Mouse (Mus musculus) midbrain, embryonic 11.5 days (tissue): ENCODE data around the gene Sidt1. TPM values are rescaled to one million over a fixed set of nuclear protein-coding genes. Genes with fewer than 3 reads are reported as not detected.

Experiments used
- ATAC-seq: fragments of 200-750 bp; cut with Nextera tagmentation; 2 replicates; pipeline ENCODE4 v1.8.0; 2017; ENCODE audit warnings: moderate TSS enrichment, moderate library complexity; ENCODE audit not compliant: low FRiP score
- DNase-seq: peaks from one replicate; pipeline ENCODE4 v3.0.0; 2015; ENCODE audit warnings: low spot score; ENCODE audit errors: missing footprints
- H3K27ac ChIP-seq: fragments of 300-500 bp; sonication (generic); 2 replicates; pipeline ENCODE4 v1.5.1; 2014; ENCODE audit warnings: low read depth, low read length
- H3K27me3 ChIP-seq: fragments of 300-500 bp; sonication (generic); 2 replicates; pipeline ENCODE4 v1.6.1; 2014; ENCODE audit warnings: mild to moderate bottlenecking, low read length, moderate library complexity, mixed read lengths; ENCODE audit not compliant: control insufficient read depth, insufficient read depth
- H3K36me3 ChIP-seq: fragments of 300-500 bp; sonication (generic); 2 replicates; pipeline ENCODE4 v1.6.1; 2014; ENCODE audit warnings: mild to moderate bottlenecking, low read length, moderate library complexity, mixed read lengths; ENCODE audit not compliant: control insufficient read depth, insufficient read depth
- H3K4me1 ChIP-seq: fragments of 300-500 bp; sonication (generic); 2 replicates; pipeline ENCODE4 v1.6.1; 2014; ENCODE audit warnings: low read length; ENCODE audit not compliant: control insufficient read depth, insufficient read depth
- H3K4me2 ChIP-seq: fragments of 300-500 bp; sonication (generic); 2 replicates; pipeline ENCODE4 v1.6.1; 2014; ENCODE audit warnings: mild to moderate bottlenecking, moderate library complexity
- H3K4me3 ChIP-seq: fragments of 300-500 bp; sonication (generic); 2 replicates; pipeline ENCODE4 v1.5.1; 2014; ENCODE audit warnings: low read depth, low read length
- H3K9ac ChIP-seq: fragments of 300-500 bp; sonication (generic); 2 replicates; pipeline ENCODE4 v1.6.1; 2014; ENCODE audit warnings: low read length
- H3K9me3 ChIP-seq: fragments of 300-500 bp; sonication (generic); 2 replicates; pipeline ENCODE4 v1.6.1; 2016; ENCODE audit warnings: low read length; ENCODE audit not compliant: control insufficient read depth
- WGBS: fragments of 180-500 bp; shearing (Covaris S2); extraction: QIAGEN DNeasy Blood & Tissue Kit; methylation state at CpG from one replicate; pipeline ENCODE4 v1.1.7; 2014; 5-methylcytosine and 5-hydroxymethylcytosine counted together
- polyA plus RNA-seq: library from polyadenylated mRNA; unstranded; fragments of >200 nt; fragmentation: Nextera tagmentation; extraction: Ambion mirVana; gene quantifications from 2 replicates; pipeline ENCODE4 v1.2.1, GENCODE M21; 2014

The Sidt1 gene
- polyA plus RNA-seq, 1 experiment from 2014 or later, result 0.31 TPM

DNA sequence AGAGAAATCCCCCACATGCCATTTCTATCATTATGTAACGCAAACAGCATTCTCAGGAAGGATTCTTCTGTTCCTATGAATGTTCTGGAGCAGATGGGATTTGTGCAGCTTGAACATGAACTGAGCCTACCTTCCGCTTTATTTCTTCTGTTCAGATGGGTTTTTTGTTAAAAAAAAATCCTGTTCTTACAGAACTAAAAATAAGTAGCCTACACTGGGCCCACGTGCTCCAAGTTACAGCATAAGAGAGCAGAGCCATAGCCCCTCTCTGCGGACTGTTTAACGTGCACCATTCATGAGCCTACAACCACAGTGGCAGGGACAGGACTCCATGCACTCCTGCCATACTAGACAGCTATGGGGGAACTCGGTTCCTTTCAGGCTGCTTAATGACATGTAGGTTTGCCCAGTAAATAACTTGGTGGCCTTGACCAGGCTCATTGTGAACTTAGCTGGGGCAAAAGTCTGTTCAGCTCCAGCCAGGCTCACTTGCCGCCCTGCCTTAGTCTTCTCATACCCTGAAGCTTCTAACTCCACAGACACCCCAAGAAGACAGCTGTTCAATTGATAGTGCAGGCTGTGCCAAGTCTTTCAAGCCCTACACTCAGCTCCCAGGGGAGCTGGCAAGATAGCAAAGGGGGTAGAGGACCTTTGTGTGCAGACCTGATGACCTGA lies 64.3 kb downstream of the Sidt1 start:
- H3K27ac ChIP-seq, result no peak overlapping the region
- 90% methylated on average over 7 of the region's 7 CpGs for WGBS
- no peaks in the 10 kb centered on the region for H3K9me3 ChIP-seq
- no peak for DNase-seq
- no peak overlapping the region for H3K4me3 ChIP-seq
- no peak overlapping the region for H3K4me2 ChIP-seq
- H3K36me3 ChIP-seq, result no peaks in the 10 kb centered on the region
- H3K27me3 ChIP-seq, result no peaks in the 10 kb centered on the region
- H3K9ac ChIP-seq, result no peak overlapping the region
- ATAC-seq, result no peak
- H3K4me1 ChIP-seq, result no peaks in the 10 kb centered on the region

DNA sequence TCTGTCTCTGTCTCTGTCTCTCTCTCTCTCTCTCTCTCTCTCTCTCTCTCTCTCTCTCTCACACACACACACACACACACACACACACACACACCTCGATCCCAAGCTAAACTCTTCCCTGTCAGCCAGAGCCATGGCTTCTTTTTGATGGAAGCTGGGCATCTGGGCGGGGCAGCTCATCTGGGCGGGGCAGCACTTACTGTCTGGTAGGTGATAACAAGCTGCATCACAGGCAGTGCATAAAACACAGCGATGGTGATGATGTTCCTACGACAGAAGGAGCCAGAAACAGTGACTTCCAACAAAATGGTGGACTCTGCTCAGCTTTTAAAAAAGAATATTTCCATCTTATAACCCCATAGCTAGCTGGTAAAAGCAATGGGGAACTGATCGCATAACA lies 67.4 kb downstream of the Sidt1 start:
- Histone ChIP-seq H3K36me3 (no peaks in the 10 kb centered on the region), H3K27me3 (no peaks in the 10 kb centered on the region), H3K4me3 (no peak overlapping the region), H3K27ac (no peak overlapping the region), H3K9me3 (no peaks in the 10 kb centered on the region), H3K4me2 (no peak overlapping the region), H3K4me1 (no peaks in the 10 kb centered on the region), H3K9ac (no peak overlapping the region)
- ATAC-seq (no peak), DNase-seq (no peak)
- 91% methylated on average over 6 of the region's 6 CpGs for WGBS

DNA sequence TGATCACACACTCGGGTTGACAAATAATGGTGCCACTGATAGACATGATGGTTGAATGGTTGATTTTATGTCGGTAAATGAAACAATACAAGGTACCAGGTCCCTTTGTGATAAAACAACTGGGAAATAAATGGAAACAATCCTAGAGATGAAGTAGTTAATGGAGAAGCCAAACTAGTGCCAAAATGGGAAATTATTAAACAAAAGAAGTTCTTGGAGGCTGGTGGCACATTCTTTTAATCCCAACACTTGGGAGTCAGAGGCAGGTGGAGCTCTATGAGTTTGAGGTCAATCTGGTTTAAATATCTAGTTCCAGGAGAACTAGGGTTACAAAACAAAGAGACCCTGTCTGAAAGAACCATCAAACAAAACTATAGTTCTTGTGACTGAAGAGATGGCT lies 68.1 kb downstream of the Sidt1 start:
- Histone ChIP-seq H3K27ac (no peak overlapping the region), H3K4me3 (no peak overlapping the region), H3K27me3 (no peaks in the 10 kb centered on the region), H3K36me3 (no peaks in the 10 kb centered on the region), H3K4me2 (no peak overlapping the region), H3K9ac (no peak overlapping the region), H3K9me3 (no peaks in the 10 kb centered on the region), H3K4me1 (no peaks in the 10 kb centered on the region)
- DNase-seq (no peak), ATAC-seq (no peak)
- WGBS, result 76% methylated on average over 2 of the region's 2 CpGs

DNA sequence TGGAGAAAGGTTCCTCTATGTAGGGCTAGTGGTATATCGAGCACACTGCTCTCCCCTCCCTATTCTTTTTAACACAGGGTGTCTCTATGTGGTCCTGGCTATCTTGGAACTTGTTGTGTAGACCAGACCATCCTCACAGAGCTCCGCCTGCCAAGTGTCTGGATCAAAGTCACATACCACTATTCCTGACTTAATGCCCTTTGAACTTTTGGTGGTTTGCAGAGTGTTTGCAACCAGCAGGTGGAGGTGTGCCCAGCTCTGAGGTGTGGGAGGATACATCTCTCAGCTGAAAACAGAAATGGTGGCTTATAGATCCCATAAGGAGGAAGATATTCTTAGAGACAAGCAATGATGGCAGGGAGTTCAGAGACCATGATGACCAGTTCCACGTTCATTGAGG lies 75.5 kb downstream of the Sidt1 start:
- WGBS, result 83% methylated on average over 3 of the region's 3 CpGs

DNA sequence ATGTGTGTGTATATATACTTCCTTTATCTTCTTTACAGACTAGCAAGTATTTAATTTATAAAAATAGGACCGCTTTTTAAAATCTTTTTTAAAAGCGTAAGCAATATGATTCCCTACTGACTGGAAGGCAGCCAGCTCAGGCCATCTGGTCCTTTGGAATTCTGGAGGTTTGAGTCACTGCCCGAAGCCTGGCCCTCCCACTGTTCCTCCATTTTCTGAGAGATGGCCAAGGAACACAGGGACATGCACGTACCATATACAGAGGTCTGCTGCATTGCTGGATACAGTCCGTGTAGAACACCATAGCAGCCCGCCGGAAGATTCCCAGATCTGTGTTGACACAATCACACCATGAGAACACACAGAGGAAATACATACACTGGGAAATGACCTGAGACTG lies 78.3 kb downstream of the Sidt1 start:
- Histone ChIP-seq H3K4me2 (no peak overlapping the region), H3K27ac (no peak overlapping the region), H3K4me3 (no peak overlapping the region), H3K36me3 (no peaks in the 10 kb centered on the region), H3K9me3 (no peaks in the 10 kb centered on the region), H3K27me3 (no peaks in the 10 kb centered on the region), H3K4me1 (no peaks in the 10 kb centered on the region), H3K9ac (no peak overlapping the region)
- WGBS, result 89% methylated on average over 7 of the region's 7 CpGs
- ATAC-seq (no peak), DNase-seq (no peak)

More for the DNA sequence above, 75.5 kb downstream of the Sidt1 start:
- DNase-seq, result no peak
- no peak for ATAC-seq
- H3K4me2 ChIP-seq, result no peak overlapping the region
- no peak overlapping the region for H3K27ac ChIP-seq
- H3K36me3 ChIP-seq, result no peaks in the 10 kb centered on the region
- H3K9me3 ChIP-seq, result no peaks in the 10 kb centered on the region
- no peak overlapping the region for H3K4me3 ChIP-seq
- H3K9ac ChIP-seq, result no peak overlapping the region
- H3K4me1 ChIP-seq, result no peaks in the 10 kb centered on the region
- H3K27me3 ChIP-seq, result no peaks in the 10 kb centered on the region

DNA sequence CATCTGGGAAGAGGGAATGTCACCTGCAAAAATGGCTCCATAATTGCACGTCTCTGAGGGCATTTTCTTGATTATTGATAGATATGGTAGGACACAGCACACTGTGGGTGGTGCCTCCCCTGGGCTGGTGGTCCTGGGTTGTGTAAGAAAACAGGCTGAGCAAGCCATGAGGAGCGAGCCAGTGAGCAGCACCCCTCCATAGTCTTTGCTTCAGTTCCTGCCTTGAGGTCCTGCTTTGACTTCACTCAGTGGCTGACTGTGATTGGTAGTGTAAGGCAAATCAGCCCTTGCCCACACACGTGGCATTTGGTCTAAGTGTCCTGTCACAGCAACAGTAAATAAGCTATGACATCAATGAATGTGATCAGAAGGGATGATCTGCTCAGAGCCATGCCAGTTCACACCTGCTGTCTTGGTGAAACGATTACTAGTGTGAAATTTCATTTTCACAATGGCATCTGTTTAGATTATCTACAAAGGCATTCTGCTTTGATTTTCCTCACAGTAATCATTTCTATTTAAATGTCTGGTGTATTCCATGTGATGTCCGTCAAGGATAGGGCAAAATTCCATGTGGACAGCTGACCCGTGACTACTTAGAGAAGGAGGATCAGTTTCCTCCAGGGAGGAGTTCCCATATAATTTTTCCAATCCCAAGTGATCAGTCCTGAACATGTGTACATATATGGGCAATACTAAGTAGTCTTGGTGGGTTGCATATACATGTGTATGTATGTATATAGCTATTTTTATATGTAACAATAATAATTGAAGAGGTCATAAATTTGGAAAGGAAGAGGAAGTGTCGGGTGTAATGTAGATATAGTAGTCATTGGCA lies 79.0 kb downstream of the Sidt1 start:
- Histone ChIP-seq H3K4me2 (no peak overlapping the region), H3K36me3 (no peaks in the 10 kb centered on the region), H3K27ac (no peak overlapping the region), H3K4me3 (no peak overlapping the region), H3K9me3 (no peaks in the 10 kb centered on the region), H3K9ac (no peak overlapping the region), H3K4me1 (no peaks in the 10 kb centered on the region), H3K27me3 (no peaks in the 10 kb centered on the region)
- DNase-seq (no peak), ATAC-seq (no peak)
- WGBS, result 79% methylated on average over 7 of the region's 7 CpGs

DNA sequence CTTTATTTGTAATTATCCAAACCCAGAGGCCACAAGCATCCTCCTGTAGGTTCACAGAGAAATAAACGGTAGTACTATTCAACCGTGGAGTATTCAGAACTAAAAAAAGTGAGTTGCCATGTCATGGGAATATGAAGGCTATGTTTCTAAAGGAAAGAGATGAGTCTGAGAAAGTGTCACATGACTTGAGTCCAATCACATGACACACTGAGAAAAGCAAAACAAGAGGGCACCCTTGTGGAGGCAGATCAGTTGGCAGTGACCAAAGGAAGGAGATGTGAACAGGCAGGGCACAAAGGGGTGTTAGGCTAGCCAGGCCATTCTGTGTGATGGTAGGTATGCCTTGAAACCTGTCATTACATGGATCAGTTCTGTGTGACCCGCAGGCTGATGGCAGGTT lies 80.3 kb downstream of the Sidt1 start:
- no peaks in the 10 kb centered on the region for H3K36me3 ChIP-seq
- H3K27me3 ChIP-seq, result no peaks in the 10 kb centered on the region
- no peak overlapping the region for H3K4me3 ChIP-seq
- no peaks in the 10 kb centered on the region for H3K4me1 ChIP-seq
- no peak overlapping the region for H3K9ac ChIP-seq
- no peaks in the 10 kb centered on the region for H3K9me3 ChIP-seq
- DNase-seq, result no peak
- H3K4me2 ChIP-seq, result no peak overlapping the region
- H3K27ac ChIP-seq, result no peak overlapping the region
- ATAC-seq, result no peak
- WGBS, result 96% methylated on average over 3 of the region's 3 CpGs

DNA sequence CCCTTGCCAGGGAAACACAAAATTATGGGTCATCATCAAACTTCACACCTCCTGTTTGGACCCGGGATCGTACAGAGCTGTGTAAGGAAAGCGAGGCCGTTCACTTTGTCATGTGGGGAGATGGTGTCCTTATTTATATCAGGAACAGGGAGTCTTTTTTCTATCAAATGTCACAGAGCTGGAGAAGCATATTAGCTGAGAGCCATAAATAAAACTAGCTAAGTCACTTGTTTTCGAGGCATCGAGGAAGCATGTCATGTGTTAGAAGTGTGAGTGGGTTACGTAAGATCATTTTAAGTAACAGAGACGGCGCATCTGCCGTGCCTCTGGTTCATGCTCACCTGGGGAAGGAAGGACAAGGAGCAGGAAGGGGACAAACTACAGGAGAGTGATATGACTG lies 83.0 kb downstream of the Sidt1 start:
- H3K4me1 ChIP-seq, result no peaks in the 10 kb centered on the region
- no peak for DNase-seq
- no peaks in the 10 kb centered on the region for H3K36me3 ChIP-seq
- H3K4me3 ChIP-seq, result no peak overlapping the region
- no peaks in the 10 kb centered on the region for H3K9me3 ChIP-seq
- no peak for ATAC-seq
- no peaks in the 10 kb centered on the region for H3K27me3 ChIP-seq
- WGBS, result 94% methylated on average over 10 of the region's 10 CpGs
- no peak overlapping the region for H3K4me2 ChIP-seq
- no peak overlapping the region for H3K27ac ChIP-seq
- H3K9ac ChIP-seq, result no peak overlapping the region

DNA sequence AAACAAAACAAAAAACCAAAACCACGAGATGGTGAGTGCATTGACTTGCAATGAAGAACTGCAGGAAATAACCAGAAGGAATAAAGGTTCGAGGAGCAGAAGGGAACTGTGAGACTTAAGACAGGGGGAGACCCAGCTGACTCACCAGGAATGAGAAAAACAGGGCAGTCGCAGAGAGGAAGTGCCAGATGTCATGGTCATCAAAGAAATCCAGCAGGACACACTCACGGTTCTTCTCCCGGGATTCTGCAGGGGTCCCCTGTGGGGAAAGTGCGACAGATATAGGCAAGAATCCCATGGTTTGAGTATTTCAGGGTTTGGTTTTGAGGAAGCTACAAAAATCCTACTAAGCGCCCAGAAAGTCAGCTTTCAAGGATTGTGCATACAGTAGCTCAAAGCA lies 89.7 kb downstream of the Sidt1 start:
- no peaks in the 10 kb centered on the region for H3K4me1 ChIP-seq
- H3K9ac ChIP-seq, result no peak overlapping the region
- 73% methylated on average over 7 of the region's 7 CpGs for WGBS
- H3K27ac ChIP-seq, result no peak overlapping the region
- no peak overlapping the region for H3K4me2 ChIP-seq
- no peaks in the 10 kb centered on the region for H3K36me3 ChIP-seq
- no peak overlapping the region for H3K4me3 ChIP-seq
- ATAC-seq (no peak), DNase-seq (no peak)
- no peaks in the 10 kb centered on the region for H3K27me3 ChIP-seq
- no peaks in the 10 kb centered on the region for H3K9me3 ChIP-seq
